8 mouse cellular contexts compared by ENCODE assay signal in genomic region chr3:127258466-127259075, GRCm38 (mm10).
DNase-seq lines count a peak whose midpoint lies in the region; ATAC-seq lines count a peak whose summit lies in the region.
"Had no signal": no experiment of that assay in that cellular context is flagged by ENCODE, and none has a peak within 500 bp of the region (broad histone marks: within the 10 kb centered on the region; RNA-seq: fewer than 3 reads in every experiment).

No protein-coding gene starts in this region.

- intact Hi-C loops in left cerebral cortex, postnatal 14 days (cut with DNase I), result no loop called here

- no peaks in the 10 kb centered on the region for H3K27me3 ChIP-seq in kidney, embryonic 14.5 days (ENCODE audit: control insufficient read depth, insufficient read depth, low read length)
- no peaks in the 10 kb centered on the region for H3K27me3 ChIP-seq in forebrain, embryonic 14.5 days (replicated peaks; ENCODE audit: control insufficient read depth, insufficient read depth, low read length)
- H3K27me3 ChIP-seq in midbrain, embryonic 14.5 days (ENCODE audit: control insufficient read depth, insufficient read depth, low read length), result no peaks in the 10 kb centered on the region
- H3K27me3 ChIP-seq: megakaryocyte, embryonic 14.5 days had no signal

- H3K27ac ChIP-seq in kidney, embryonic 14.5 days (ENCODE audit: low read depth, low read length), result no peak overlapping the region
- no peak overlapping the region for H3K27ac ChIP-seq in forebrain, embryonic 14.5 days (ENCODE audit: low read depth, low read length)
- no peak overlapping the region for H3K27ac ChIP-seq in midbrain, embryonic 14.5 days (replicated peaks; ENCODE audit: low read depth, low read length)

- peak overlapping the region; percentile 39 for H3K4me3 ChIP-seq in kidney, embryonic 14.5 days (ENCODE audit: low read length)
- 0 out of 2 replicates have a peak overlapping the region, but pooled peaks have one; percentile 32 for H3K4me3 ChIP-seq in forebrain, embryonic 14.5 days (ENCODE audit: low read depth, low read length)
- no peak overlapping the region for H3K4me3 ChIP-seq in midbrain, embryonic 14.5 days (replicated peaks; ENCODE audit: low read depth, low read length)
- H3K4me3 ChIP-seq: megakaryocyte, embryonic 14.5 days had no signal

- no peak overlapping the region for H3K9ac ChIP-seq in kidney, embryonic 14.5 days (ENCODE audit: low read depth, low read length)
- no peak overlapping the region for H3K9ac ChIP-seq in forebrain, embryonic 14.5 days (ENCODE audit: low read length)
- no peak overlapping the region for H3K9ac ChIP-seq in midbrain, embryonic 14.5 days (replicated peaks; ENCODE audit: low read length)

- H3K9me3 ChIP-seq in kidney, embryonic 14.5 days (ENCODE audit: control insufficient read depth, low read length), result no peaks in the 10 kb centered on the region
- no peaks in the 10 kb centered on the region for H3K9me3 ChIP-seq in forebrain, embryonic 14.5 days (replicated peaks; ENCODE audit: control insufficient read depth, low read length)
- H3K9me3 ChIP-seq in midbrain, embryonic 14.5 days (ENCODE audit: control insufficient read depth, low read length), result no peaks in the 10 kb centered on the region

- DNase-seq in kidney, adult 18-20 months, result no peak
- DNase-seq in cerebellum, adult 9-11 months, result peak; percentile 22
- no peak for DNase-seq in forebrain, embryonic 14.5 days (ENCODE audit: low spot score)
- DNase-seq in midbrain, embryonic 14.5 days, result no peak
- no peak for DNase-seq in adrenal gland, adult 18-20 months (ENCODE audit: low spot score in 2 of 2)
- no peak for DNase-seq in left cerebral cortex, postnatal 14 days (ENCODE audit: low spot score in 2 of 2)

- no peaks in the 10 kb centered on the region for H3K36me3 ChIP-seq in kidney, embryonic 14.5 days (ENCODE audit: control insufficient read depth, insufficient read depth, low read length)
- no peaks in the 10 kb centered on the region for H3K36me3 ChIP-seq in forebrain, embryonic 14.5 days (ENCODE audit: control insufficient read depth, insufficient read depth, low read length)
- H3K36me3 ChIP-seq in midbrain, embryonic 14.5 days (ENCODE audit: control insufficient read depth, insufficient read depth, low read length), result no peaks in the 10 kb centered on the region

- WGBS in kidney, embryonic 14.5 days, result 46% methylated on average over 15 of the region's 15 CpGs
- 29% methylated on average over 15 of the region's 15 CpGs for WGBS in forebrain, embryonic 14.5 days
- 24% methylated on average over 15 of the region's 15 CpGs for WGBS in midbrain, embryonic 14.5 days

- 0 out of 2 replicates have a peak, but pooled peaks cover 3% of the 10 kb centered on the region for H3K4me1 ChIP-seq in kidney, embryonic 14.5 days (ENCODE audit: control insufficient read depth, insufficient read depth, low read length)
- H3K4me1 ChIP-seq in forebrain, embryonic 14.5 days (ENCODE audit: control insufficient read depth, insufficient read depth, low read length), result peaks cover 15% of the 10 kb centered on the region
- H3K4me1 ChIP-seq in midbrain, embryonic 14.5 days (ENCODE audit: control insufficient read depth, insufficient read depth, low read length), result peaks cover 24% of the 10 kb centered on the region
- H3K4me1 ChIP-seq: megakaryocyte, embryonic 14.5 days had no signal

- peak overlapping the region; percentile 39; the same call in 1 of the 2 replicates for H3K4me2 ChIP-seq in kidney, embryonic 14.5 days (replicated peaks; ENCODE audit: low read depth, low read length)
- H3K4me2 ChIP-seq in forebrain, embryonic 14.5 days (ENCODE audit: low read length), result peak overlapping the region; percentile 64
- H3K4me2 ChIP-seq in midbrain, embryonic 14.5 days (ENCODE audit: low read length), result peak overlapping the region; percentile 55

- ATAC-seq in kidney, embryonic 14.5 days (ENCODE audit: low FRiP score, low TSS enrichment), result no peak
- ATAC-seq in forebrain, embryonic 14.5 days, result no peak
- ATAC-seq in midbrain, embryonic 14.5 days (ENCODE audit: low FRiP score, low TSS enrichment), result no peak
